Mouse (Mus musculus): ENCODE measurements around the gene Foxn3. TPM values are rescaled to one million over a fixed set of nuclear protein-coding genes. Genes with fewer than 3 reads are reported as not detected.

The Foxn3 gene
- total RNA-seq, 1 experiment from 2014 or later = 41.7 TPM

GRCm38 (mm10) chr12:99564301-99564910 is 1.0 kb upstream of the Foxn3 start:
- ATAC-seq (replicated peaks; ENCODE audit: low read depth, poor library complexity, severe bottlenecking) = no peak

GRCm38 (mm10) chr12:99562867-99563189 is 554 bp downstream of the Foxn3 start:
- no peak for ATAC-seq (replicated peaks; ENCODE audit: low read depth, poor library complexity, severe bottlenecking)

GRCm38 (mm10) chr12:99562073-99562866 is 1.1 kb downstream of the Foxn3 start:
- peak; percentile 7; the same call in 1 of the 2 replicates for ATAC-seq (replicated peaks; ENCODE audit: low read depth, poor library complexity, severe bottlenecking)

- ATAC-seq (replicated peaks; ENCODE audit: low read depth, poor library complexity, severe bottlenecking) = peak; percentile 59
Observed at GRCm38 (mm10) chr12:99561333-99561766, 2.0 kb downstream of the Foxn3 start.

GRCm38 (mm10) chr12:99560701-99561332 is 2.6 kb downstream of the Foxn3 start:
- no peak for ATAC-seq (replicated peaks; ENCODE audit: low read depth, poor library complexity, severe bottlenecking)

- ATAC-seq (replicated peaks; ENCODE audit: low read depth, poor library complexity, severe bottlenecking) = peak; percentile 34
Observed at GRCm38 (mm10) chr12:99559483-99559882, 3.9 kb downstream of the Foxn3 start.

- ATAC-seq (replicated peaks; ENCODE audit: low read depth, poor library complexity, severe bottlenecking) = no peak
Observed at GRCm38 (mm10) chr12:99558476-99558875, 4.9 kb downstream of the Foxn3 start.

GRCm38 (mm10) chr12:99557498-99557897 is 5.9 kb downstream of the Foxn3 start:
- peak; percentile 14 for ATAC-seq (replicated peaks; ENCODE audit: low read depth, poor library complexity, severe bottlenecking)

GRCm38 (mm10) chr12:99550629-99551028 is 12.8 kb downstream of the Foxn3 start:
- ATAC-seq (replicated peaks; ENCODE audit: low read depth, poor library complexity, severe bottlenecking) = peak; percentile 71

- ATAC-seq (replicated peaks; ENCODE audit: low read depth, poor library complexity, severe bottlenecking) = no peak
Observed at GRCm38 (mm10) chr12:99549811-99550210, 13.6 kb downstream of the Foxn3 start.

- no peak for ATAC-seq (replicated peaks; ENCODE audit: low read depth, poor library complexity, severe bottlenecking)
Observed at GRCm38 (mm10) chr12:99548419-99548818, 15.0 kb downstream of the Foxn3 start.

GRCm38 (mm10) chr12:99547295-99547694 is 16.1 kb downstream of the Foxn3 start:
- no peak for ATAC-seq (replicated peaks; ENCODE audit: low read depth, poor library complexity, severe bottlenecking)

GRCm38 (mm10) chr12:99545270-99545770 is 18.1 kb downstream of the Foxn3 start:
- ATAC-seq (replicated peaks; ENCODE audit: low read depth, poor library complexity, severe bottlenecking) = 0 out of 2 replicates have a peak, but pooled peaks have one; percentile 33

- peak; percentile 67 for ATAC-seq (replicated peaks; ENCODE audit: low read depth, poor library complexity, severe bottlenecking)
Observed at GRCm38 (mm10) chr12:99544262-99545128, 18.9 kb downstream of the Foxn3 start.

GRCm38 (mm10) chr12:99543421-99544195 is 19.8 kb downstream of the Foxn3 start:
- ATAC-seq (replicated peaks; ENCODE audit: low read depth, poor library complexity, severe bottlenecking) = no peak; the same call in 1 of the 2 replicates

- no peak for ATAC-seq (replicated peaks; ENCODE audit: low read depth, poor library complexity, severe bottlenecking)
Observed at GRCm38 (mm10) chr12:99540201-99540600, 23.2 kb downstream of the Foxn3 start.

- no peak for ATAC-seq (replicated peaks; ENCODE audit: low read depth, poor library complexity, severe bottlenecking)
Observed at GRCm38 (mm10) chr12:99537316-99537715, 26.1 kb downstream of the Foxn3 start.

GRCm38 (mm10) chr12:99536426-99536825 is 27.0 kb downstream of the Foxn3 start:
- ATAC-seq (replicated peaks; ENCODE audit: low read depth, poor library complexity, severe bottlenecking) = no peak

- peak; percentile 48; the same call in 1 of the 2 replicates for ATAC-seq (replicated peaks; ENCODE audit: low read depth, poor library complexity, severe bottlenecking)
Observed at GRCm38 (mm10) chr12:99532342-99532741, 31.0 kb downstream of the Foxn3 start.
